Mouse (Mus musculus) megakaryocyte progenitor cell, adult 5-6 weeks (primary cell): ENCODE data around the gene Hoxa9. TPM values are rescaled to one million over a fixed set of nuclear protein-coding genes. Genes with fewer than 3 reads are reported as not detected.
A peak's percentile ranks its signal among the peaks of the same experiment; 100 is the strongest.

Experiments used
- ATAC-seq: replicated peaks from 2 replicates; pipeline ENCODE4 v1.8.0; 2016; ENCODE audit warnings: mild to moderate bottlenecking, moderate TSS enrichment, inconsistent platforms; ENCODE audit not compliant: poor library complexity
- total RNA-seq, 2 experiments: library from RNA; stranded (forward) in 1 of 2; stranded (reverse) in 1 of 2; fragments of 157-497, 149-512 nt in 1 of 2; fragments of 200-1000 nt in 1 of 2; gene quantifications; 2 replicates each; pipeline versions ENCODE4 v1.2.3 to v1.2.4; 2015 to 2017

The Hoxa9 gene
- total RNA-seq, 2 experiments from 2014 or later, result 10.7 to 23.4 TPM

GRCm38 (mm10) chr6:52245040-52245756 lies 14.3 kb upstream of the Hoxa9 start:
- no peak for ATAC-seq

- ATAC-seq, result no peak
Observed at GRCm38 (mm10) chr6:52244471-52245039, 13.7 kb upstream of the Hoxa9 start.

- no peak for ATAC-seq
Observed at GRCm38 (mm10) chr6:52243681-52244121, 12.8 kb upstream of the Hoxa9 start.

DNA sequence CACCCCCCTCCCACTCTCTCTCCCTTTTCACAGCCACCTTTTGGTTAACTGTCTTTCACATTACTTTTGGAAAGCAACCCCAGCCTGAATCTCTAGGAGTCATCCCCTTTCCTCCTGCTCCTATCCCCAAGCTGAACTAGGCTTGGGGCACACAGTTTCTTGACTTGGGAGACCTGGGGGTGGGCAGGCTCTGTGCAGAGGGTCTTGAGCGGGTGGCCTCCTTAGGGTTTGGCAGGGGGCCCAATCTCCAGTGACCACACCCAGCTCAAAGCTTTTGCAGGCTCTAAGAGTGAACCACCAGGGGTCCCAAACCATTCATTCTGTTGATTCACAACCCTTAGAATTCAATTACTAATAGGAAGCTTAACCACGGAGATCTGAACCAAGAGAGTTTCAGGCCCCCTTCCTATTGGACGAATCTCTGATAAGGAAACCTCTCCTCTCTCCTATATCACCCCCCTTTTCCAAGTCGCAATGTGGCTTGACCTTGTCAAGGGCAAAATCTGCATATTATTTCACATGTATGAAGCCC lies 12.0 kb upstream of the Hoxa9 start:
- no peak for ATAC-seq

- ATAC-seq, result no peak
Observed at GRCm38 (mm10) chr6:52241001-52241621, 10.2 kb upstream of the Hoxa9 start.

DNA sequence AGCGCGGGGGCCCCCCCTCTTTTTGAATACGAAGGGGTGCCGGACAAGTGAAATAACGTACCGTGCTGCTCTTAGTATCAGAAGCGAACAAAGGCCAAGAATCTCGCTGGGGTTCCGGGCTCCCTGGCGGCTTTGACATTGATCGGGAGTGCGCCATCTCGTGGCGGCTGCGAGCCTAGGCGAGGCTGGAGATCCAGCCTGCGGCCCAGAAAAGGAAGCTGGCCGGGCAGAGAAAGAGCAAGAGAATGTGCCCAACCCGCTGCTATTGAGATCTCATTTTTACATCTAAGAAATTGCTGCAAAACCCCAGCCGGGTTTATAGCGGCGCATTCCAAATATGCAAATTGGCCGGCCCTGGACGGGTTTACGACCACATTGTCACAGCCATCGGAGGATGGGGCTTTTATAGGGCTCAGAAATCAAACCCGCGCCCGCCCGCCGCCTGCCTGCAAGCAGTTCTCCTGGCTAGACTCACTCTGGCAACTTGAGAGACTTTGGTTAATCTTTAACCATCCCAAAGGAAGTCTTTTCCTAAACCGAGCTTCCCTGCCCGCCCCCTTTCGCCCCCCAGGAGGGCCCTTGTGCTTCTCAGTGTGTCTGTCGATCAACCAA lies 9.6 kb upstream of the Hoxa9 start, which contains the start of gene Hoxa10:
Gene Hoxa10, minus strand, starts transcription at position 466 of the 612 bp plus-strand sequence.
- ATAC-seq, result peak; percentile 90

DNA sequence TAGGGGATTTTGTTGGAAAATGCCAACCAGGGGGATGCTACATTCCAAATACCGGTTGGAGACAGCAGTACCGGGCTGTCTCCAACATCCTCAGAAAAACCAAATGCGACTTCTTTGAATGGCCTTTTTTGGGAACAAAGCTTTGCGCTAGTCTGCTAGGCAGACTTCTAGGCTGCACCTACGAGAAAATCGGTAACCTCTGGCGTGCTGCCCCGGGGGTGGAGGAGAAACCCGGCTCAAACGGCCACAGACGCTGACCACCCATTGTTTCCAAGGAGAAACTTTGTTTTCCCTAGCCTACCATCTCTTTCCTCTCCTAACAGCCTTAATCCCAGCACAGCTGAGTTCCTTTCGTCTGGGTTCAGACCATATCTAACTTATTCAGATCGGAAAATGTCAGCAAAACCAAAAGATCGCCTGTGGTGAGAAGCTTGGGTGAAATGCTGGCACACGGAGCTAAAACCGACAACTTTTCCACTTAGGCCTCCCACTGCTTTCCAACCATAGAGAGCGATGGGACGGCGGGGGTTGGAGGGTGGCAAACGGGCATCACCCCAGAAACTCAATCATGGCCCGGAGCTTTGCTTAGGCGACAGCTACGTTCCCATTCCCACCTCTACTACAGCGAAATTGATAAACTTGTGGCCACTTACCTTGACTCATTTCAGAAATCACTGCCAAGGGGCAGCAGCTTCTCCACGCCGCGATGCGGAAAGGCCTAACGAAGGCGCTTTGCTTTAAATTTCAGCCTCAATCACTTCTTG lies 8.9 kb upstream of the Hoxa9 start:
- ATAC-seq, result no peak

DNA sequence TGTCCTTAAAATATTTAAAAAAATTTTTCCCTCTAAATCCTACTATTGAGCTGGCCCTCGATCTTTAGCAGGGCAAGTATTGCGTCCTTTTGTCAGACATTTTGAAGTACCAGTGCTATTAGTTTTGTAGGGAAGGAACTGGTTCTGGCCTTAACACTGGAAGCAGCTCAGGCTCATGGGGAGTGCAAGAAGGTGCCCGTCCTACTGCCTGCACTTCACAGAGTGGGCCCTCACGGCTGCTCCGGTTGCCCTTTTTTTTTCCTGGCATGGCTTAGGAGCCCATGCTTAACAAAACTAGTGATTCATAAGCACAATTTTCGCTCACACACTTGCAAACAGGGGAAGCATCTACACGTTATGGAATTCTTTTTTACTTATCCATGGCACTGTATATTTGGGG lies 8.1 kb upstream of the Hoxa9 start:
- ATAC-seq, result no peak

- no peak for ATAC-seq
Observed at GRCm38 (mm10) chr6:52238155-52238545, 7.3 kb upstream of the Hoxa9 start.

- no peak for ATAC-seq
Observed at GRCm38 (mm10) chr6:52237346-52238154, 6.7 kb upstream of the Hoxa9 start.

DNA sequence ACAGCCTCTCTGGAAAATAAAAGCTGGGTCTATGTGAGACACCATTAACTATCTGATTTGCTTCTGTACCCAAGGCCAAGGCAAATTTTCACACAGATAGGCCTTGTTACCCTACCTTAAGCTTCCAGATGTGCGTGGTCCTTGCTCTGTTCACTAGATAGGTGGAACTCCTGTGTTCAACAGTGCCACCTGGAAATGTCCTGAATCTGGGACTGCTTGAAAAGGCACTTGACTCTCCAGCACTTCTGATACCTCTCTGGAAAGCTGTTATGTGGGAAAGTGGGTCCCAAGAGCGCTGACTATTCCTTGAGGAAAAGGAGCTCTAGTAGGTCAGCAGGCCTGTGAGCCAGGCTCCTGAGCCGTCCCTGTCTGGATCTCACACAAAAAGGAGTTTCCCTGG lies 5.9 kb upstream of the Hoxa9 start:
- no peak for ATAC-seq

DNA sequence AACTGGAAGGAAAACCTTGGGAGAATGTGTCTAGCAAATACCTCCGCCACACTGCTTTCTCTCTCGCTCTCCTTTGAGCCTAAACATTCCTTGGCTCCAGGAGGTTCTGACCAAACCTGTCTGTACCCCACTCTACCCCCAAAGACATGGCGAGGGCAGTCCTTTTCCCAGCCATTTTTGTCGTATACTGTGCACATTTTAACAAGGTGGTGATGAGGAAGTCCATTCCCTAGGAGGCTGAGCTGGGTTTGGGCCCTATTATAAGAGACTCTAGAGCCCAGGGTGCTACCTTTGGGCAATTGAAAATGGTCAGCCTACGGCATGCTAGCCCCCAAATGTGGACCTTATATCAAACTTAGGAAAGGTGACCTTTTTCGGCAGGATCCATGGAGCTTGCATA lies 5.0 kb upstream of the Hoxa9 start:
- ATAC-seq, result no peak

DNA sequence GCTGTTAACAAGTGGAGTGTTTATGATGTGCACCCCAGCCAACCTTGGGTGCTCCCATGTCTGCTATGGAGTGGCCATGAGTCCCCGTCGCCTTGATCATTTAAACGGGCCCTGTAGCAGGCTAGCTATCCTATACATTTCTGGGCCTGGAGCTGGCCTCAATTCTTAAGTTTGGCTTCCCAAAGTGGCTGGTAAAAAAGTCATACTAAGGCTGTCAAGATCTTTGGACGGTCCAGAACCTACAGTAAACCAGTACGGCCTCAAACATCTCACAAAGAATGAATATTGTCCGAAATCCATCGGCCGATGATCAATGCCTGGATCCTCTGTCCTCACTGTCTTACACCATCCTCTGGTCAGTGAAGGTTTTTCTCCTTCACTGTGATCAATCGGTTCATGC lies 4.4 kb upstream of the Hoxa9 start:
- ATAC-seq, result no peak

- ATAC-seq, result no peak
Observed at GRCm38 (mm10) chr6:52234428-52235140, 3.7 kb upstream of the Hoxa9 start.

- ATAC-seq, result no peak
Observed at GRCm38 (mm10) chr6:52233546-52234427, 2.9 kb upstream of the Hoxa9 start.

GRCm38 (mm10) chr6:52232984-52233545 lies 2.2 kb upstream of the Hoxa9 start:
- ATAC-seq, result no peak

GRCm38 (mm10) chr6:52232568-52232965 lies 1.7 kb upstream of the Hoxa9 start:
- no peak for ATAC-seq
